Mouse (Mus musculus) megakaryocyte, embryonic 14.5 days (primary cell): Measurements from ENCODE around the gene Nat14. TPM values are rescaled to one million over a fixed set of nuclear protein-coding genes. Genes with fewer than 3 reads are reported as not detected.

Experiments used
- H3K27me3 ChIP-seq: replicated peaks from 2 replicates; pipeline ENCODE3; 2012; ENCODE audit warnings: inconsistent platforms
- H3K36me3 ChIP-seq: replicated peaks from 2 replicates; pipeline ENCODE3; 2012; ENCODE audit warnings: low read length, inconsistent platforms, mixed read lengths
- H3K4me1 ChIP-seq: 2 replicates; pipeline ENCODE4 v1.6.1; 2012; ENCODE audit warnings: inconsistent platforms
- H3K4me3 ChIP-seq: replicated peaks from 2 replicates; pipeline ENCODE3; 2012; ENCODE audit warnings: moderate library complexity, mild to moderate bottlenecking, inconsistent platforms
- H3K9me3 ChIP-seq: 2 replicates; pipeline ENCODE4 v1.6.1; 2012; ENCODE audit warnings: inconsistent platforms
- FLI1 ChIP-seq: IDR thresholded peaks from 2 replicates; pipeline ENCODE4 v1.6.1; 2012; ENCODE audit warnings: low read length, inconsistent platforms, mixed read lengths
- GATA1 ChIP-seq: IDR thresholded peaks from 3 replicates; pipeline ENCODE4 v1.6.1; 2012; ENCODE audit warnings: mixed read lengths, low read length, inconsistent platforms, borderline replicate concordance
- polyA plus RNA-seq: library from polyadenylated mRNA; stranded (reverse); fragments of >175 nt; gene quantifications from 2 replicates; pipeline ENCODE4 v1.2.3, GENCODE M21; 2012; ENCODE audit warnings: low replicate concordance; ENCODE audit not compliant: insufficient read depth

Nat14 gene
- polyA plus RNA-seq, 1 experiment = 0.51 TPM

- peaks cover 5% of the 10 kb centered on the region; the same call in 1 of the 2 replicates for H3K9me3 ChIP-seq
Measured at GRCm38 (mm10) chr7:4919096-4919495, 2.7 kb upstream of the Nat14 start.

DNA sequence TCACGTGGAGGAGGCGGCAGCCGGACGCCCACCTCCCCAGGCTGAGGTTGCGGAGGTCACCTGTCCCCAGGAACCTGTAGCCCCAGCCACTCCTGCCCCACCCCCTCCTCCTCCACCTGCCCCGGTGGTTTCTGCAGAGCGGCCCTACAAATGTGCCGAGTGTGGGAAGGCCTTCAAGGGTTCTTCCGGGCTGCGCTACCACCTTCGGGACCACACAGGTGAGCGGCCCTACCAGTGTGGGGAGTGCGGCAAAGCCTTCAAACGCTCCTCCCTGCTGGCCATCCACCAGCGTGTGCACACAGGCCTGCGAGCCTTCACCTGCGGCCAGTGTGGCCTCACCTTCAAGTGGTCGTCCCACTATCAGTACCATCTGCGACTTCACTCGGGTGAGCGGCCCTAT is 1.9 kb upstream of the Nat14 start:
- Histone ChIP-seq H3K4me1 (peaks cover 74% of the 10 kb centered on the region), H3K36me3 (peaks cover 51% of the 10 kb centered on the region), H3K27me3 (peaks cover 26% of the 10 kb centered on the region), H3K4me3 (peak overlapping the region; percentile 2), H3K9me3 (peaks cover 5% of the 10 kb centered on the region; the same call in 1 of the 2 replicates)
- TF ChIP-seq GATA1 = no peak
- no peak for TF ChIP-seq FLI1

More at GRCm38 (mm10) chr7:4919096-4919495, 2.7 kb upstream of the Nat14 start:
- Histone ChIP-seq H3K36me3 (peaks cover 51% of the 10 kb centered on the region), H3K27me3 (peaks cover 18% of the 10 kb centered on the region), H3K4me3 (no peak overlapping the region), H3K4me1 (peaks cover 71% of the 10 kb centered on the region)
- no peak for TF ChIP-seq GATA1

- Histone ChIP-seq H3K4me1 (peaks cover 80% of the 10 kb centered on the region), H3K27me3 (peaks cover 30% of the 10 kb centered on the region), H3K36me3 (peaks cover 51% of the 10 kb centered on the region), H3K4me3 (no peak overlapping the region), H3K9me3 (peaks cover 5% of the 10 kb centered on the region; the same call in 1 of the 2 replicates)
- TF ChIP-seq GATA1 (no peak), FLI1 (no peak)
Measured at GRCm38 (mm10) chr7:4920496-4920895, 1.3 kb upstream of the Nat14 start.

DNA sequence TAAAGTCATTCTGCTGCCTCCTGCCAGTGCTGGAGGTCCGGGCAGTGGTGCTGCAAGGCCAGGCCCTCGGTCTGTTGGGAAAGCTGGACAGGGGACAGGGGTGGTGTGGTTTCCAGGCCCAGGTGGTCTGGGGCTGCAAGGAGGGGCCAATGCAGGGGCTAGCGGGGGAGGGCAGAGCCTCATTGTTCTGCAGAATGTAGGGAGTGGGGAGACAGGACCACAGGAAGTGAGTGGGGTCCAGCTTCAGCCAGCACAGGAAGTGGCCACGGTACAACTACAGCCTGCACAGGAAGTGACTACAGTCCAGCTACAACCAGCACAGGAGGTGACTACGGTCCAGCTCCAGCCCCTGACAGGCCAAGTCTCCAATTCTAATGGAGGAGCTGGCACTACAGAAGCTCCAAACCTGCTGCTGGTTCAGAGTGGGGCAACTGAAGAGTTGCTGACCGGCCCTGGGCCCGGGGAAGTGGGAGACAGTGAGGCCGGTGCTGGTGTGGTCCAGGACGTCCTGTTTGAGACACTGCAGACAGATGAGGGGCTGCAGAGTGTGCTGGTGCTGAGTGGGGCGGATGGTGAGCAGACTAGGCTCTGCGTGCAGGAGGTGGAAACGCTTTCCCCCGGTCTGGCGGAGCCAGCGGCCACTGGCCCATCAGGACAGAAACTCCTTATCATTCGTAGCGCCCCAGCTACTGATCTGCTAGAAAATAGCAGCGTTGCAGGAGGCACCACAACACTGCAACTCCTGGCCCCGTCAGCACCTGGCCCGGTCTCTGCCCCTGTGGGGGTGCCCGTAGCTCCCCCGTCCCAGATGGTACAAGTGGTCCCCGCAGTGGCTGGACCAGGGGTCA is 628 bp upstream of the Nat14 start:
- H3K4me1 ChIP-seq = peaks cover 80% of the 10 kb centered on the region
- peaks cover 51% of the 10 kb centered on the region for H3K36me3 ChIP-seq
- H3K9me3 ChIP-seq = peaks cover 5% of the 10 kb centered on the region; the same call in 1 of the 2 replicates
- TF ChIP-seq FLI1 (no peak), GATA1 (no peak)
- peaks cover 37% of the 10 kb centered on the region for H3K27me3 ChIP-seq
- H3K4me3 ChIP-seq = peak overlapping the region; percentile 81

- H3K27me3 ChIP-seq = peaks cover 50% of the 10 kb centered on the region
- peak overlapping the region; percentile 88 for H3K4me3 ChIP-seq
- peaks cover 67% of the 10 kb centered on the region for H3K4me1 ChIP-seq
- TF ChIP-seq FLI1 (no peak), GATA1 (no peak)
- H3K36me3 ChIP-seq = peaks cover 41% of the 10 kb centered on the region
- peaks cover 5% of the 10 kb centered on the region; the same call in 1 of the 2 replicates for H3K9me3 ChIP-seq
Measured at GRCm38 (mm10) chr7:4922508-4922907, 680 bp downstream of the Nat14 start.

DNA sequence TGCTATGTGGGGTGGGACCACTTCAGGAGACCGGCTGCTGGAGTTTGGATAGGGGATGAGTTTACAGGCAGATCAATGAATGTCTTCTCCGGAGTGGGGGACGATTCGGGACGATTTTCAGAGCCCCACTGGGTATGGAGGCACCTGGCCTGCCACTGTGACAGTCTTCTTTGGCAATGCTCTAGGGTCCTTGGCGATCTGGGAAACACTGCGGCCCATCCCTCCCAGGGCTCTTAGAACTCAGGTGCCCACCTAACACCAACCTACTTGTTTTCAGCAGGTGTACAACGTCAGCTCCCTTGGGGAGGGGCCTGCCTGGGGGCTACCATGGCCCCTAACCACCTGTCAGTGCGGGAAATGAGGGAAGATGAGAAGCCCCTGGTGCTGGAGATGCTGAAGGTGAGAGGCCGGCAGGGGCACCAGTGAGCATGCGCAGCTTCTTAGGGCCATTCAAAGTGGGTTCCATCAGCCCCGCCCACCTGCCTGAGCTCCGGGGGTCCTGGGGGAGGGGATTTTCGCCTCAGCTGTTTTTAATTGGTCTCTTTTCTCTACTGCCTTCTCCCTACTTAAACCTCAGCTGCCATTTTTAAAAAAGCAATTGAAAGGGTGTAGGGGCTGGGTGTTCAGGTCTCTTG is 1.2 kb downstream of the Nat14 start:
- H3K27me3 ChIP-seq = peaks cover 55% of the 10 kb centered on the region
- peaks cover 64% of the 10 kb centered on the region for H3K4me1 ChIP-seq
- H3K36me3 ChIP-seq = peaks cover 36% of the 10 kb centered on the region
- TF ChIP-seq GATA1 = no peak
- no peak for TF ChIP-seq FLI1
- H3K9me3 ChIP-seq = peaks cover 5% of the 10 kb centered on the region; the same call in 1 of the 2 replicates
- peak overlapping the region; percentile 88 for H3K4me3 ChIP-seq

- H3K9me3 ChIP-seq = peaks cover 5% of the 10 kb centered on the region; the same call in 1 of the 2 replicates
- H3K27me3 ChIP-seq = peaks cover 58% of the 10 kb centered on the region
- H3K4me3 ChIP-seq = peak overlapping the region; percentile 86
- H3K36me3 ChIP-seq = peaks cover 28% of the 10 kb centered on the region
- TF ChIP-seq FLI1 (no peak), GATA1 (no peak)
- H3K4me1 ChIP-seq = peaks cover 64% of the 10 kb centered on the region
Measured at GRCm38 (mm10) chr7:4923586-4924364, 1.9 kb downstream of the Nat14 start.

GRCm38 (mm10) chr7:4924483-4924882 is 2.7 kb downstream of the Nat14 start:
- H3K9me3 ChIP-seq = peaks cover 5% of the 10 kb centered on the region; the same call in 1 of the 2 replicates
- TF ChIP-seq GATA1 = no peak
- TF ChIP-seq FLI1 = no peak
- H3K4me3 ChIP-seq = peak overlapping the region; percentile 86
- H3K36me3 ChIP-seq = peaks cover 22% of the 10 kb centered on the region
- peaks cover 64% of the 10 kb centered on the region for H3K27me3 ChIP-seq
- H3K4me1 ChIP-seq = peaks cover 69% of the 10 kb centered on the region

GRCm38 (mm10) chr7:4924891-4925301 is 3.1 kb downstream of the Nat14 start:
- no peak for TF ChIP-seq FLI1
- no peak for TF ChIP-seq GATA1
- peaks cover 70% of the 10 kb centered on the region for H3K4me1 ChIP-seq
- H3K9me3 ChIP-seq = peaks cover 5% of the 10 kb centered on the region; the same call in 1 of the 2 replicates
- no peak overlapping the region for H3K4me3 ChIP-seq
- H3K36me3 ChIP-seq = peaks cover 18% of the 10 kb centered on the region
- H3K27me3 ChIP-seq = peaks cover 67% of the 10 kb centered on the region
